Mouse (Mus musculus): Measurements from ENCODE around the gene Slc30a2. TPM values are rescaled to one million over a fixed set of nuclear protein-coding genes. Genes with fewer than 3 reads are reported as not detected.

Slc30a2 gene
- polyA plus RNA-seq, 1 experiment from 2014 or later = 0.05 TPM

Other genes starting within 250 kb of the Slc30a2 start
- 1.5 and 1.9 TPM in 2 replicates for gene Cd52, start 248.1 kb upstream of the Slc30a2 start, polyA plus RNA-seq (2015; fragmentation: Nextera tagmentation; extraction: Ambion mirVana)
- 12.8 and 15.7 TPM in 2 replicates for gene Ubxn11, start 240.6 kb upstream of the Slc30a2 start, polyA plus RNA-seq (2015; fragmentation: Nextera tagmentation; extraction: Ambion mirVana)
- 326 and 335 TPM in 2 replicates for gene Sh3bgrl3, start 214.4 kb upstream of the Slc30a2 start, polyA plus RNA-seq (2015; fragmentation: Nextera tagmentation; extraction: Ambion mirVana)
- 19.9 and 20.5 TPM in 2 replicates for gene Cep85, start 156.1 kb upstream of the Slc30a2 start, polyA plus RNA-seq (2015; fragmentation: Nextera tagmentation; extraction: Ambion mirVana)
- not detected in 2 replicates for gene Gm7534, start 140.2 kb upstream of the Slc30a2 start, polyA plus RNA-seq (2015; fragmentation: Nextera tagmentation; extraction: Ambion mirVana)
- not detected in 2 replicates for gene Catsper4, start 115.8 kb upstream of the Slc30a2 start, polyA plus RNA-seq (2015; fragmentation: Nextera tagmentation; extraction: Ambion mirVana)
- 0.08 and 0.11 TPM in 2 replicates for gene Cnksr1, start 104.8 kb upstream of the Slc30a2 start, polyA plus RNA-seq (2015; fragmentation: Nextera tagmentation; extraction: Ambion mirVana)
- gene E130218I03Rik, start 99.5 kb upstream of the Slc30a2 start, polyA plus RNA-seq (2015; fragmentation: Nextera tagmentation; extraction: Ambion mirVana) = 0.49 TPM in 1 of 2 replicates, not detected in the other
- 17.0 and 17.8 TPM in 2 replicates for gene Zfp593, start 97.6 kb upstream of the Slc30a2 start, polyA plus RNA-seq (2015; fragmentation: Nextera tagmentation; extraction: Ambion mirVana)
- not detected in 2 replicates for gene Gm30191, start 96.2 kb upstream of the Slc30a2 start, polyA plus RNA-seq (2015; fragmentation: Nextera tagmentation; extraction: Ambion mirVana)
- gene Grrp1, start 89.1 kb upstream of the Slc30a2 start, polyA plus RNA-seq (2015; fragmentation: Nextera tagmentation; extraction: Ambion mirVana) = 9.9 and 12.1 TPM in 2 replicates
- 41.0 and 42.1 TPM in 2 replicates for gene Pdik1l, start 55.3 kb upstream of the Slc30a2 start, polyA plus RNA-seq (2015; fragmentation: Nextera tagmentation; extraction: Ambion mirVana)
- gene Trim63, start 28.1 kb upstream of the Slc30a2 start, polyA plus RNA-seq (2015; fragmentation: Nextera tagmentation; extraction: Ambion mirVana) = 0.13 and 0.24 TPM in 2 replicates
- gene Extl1, start 40.7 kb downstream of the Slc30a2 start, polyA plus RNA-seq (2015; fragmentation: Nextera tagmentation; extraction: Ambion mirVana) = 0.22 and 0.34 TPM in 2 replicates
- gene Pafah2, start 53.1 kb downstream of the Slc30a2 start, polyA plus RNA-seq (2015; fragmentation: Nextera tagmentation; extraction: Ambion mirVana) = 7.7 TPM in 2 replicates
- 7,875 and 7,989 TPM in 2 replicates for gene Stmn1, start 125.1 kb downstream of the Slc30a2 start, polyA plus RNA-seq (2015; fragmentation: Nextera tagmentation; extraction: Ambion mirVana)
- 10.8 and 12.3 TPM in 2 replicates for gene Paqr7, start 153.5 kb downstream of the Slc30a2 start, polyA plus RNA-seq (2015; fragmentation: Nextera tagmentation; extraction: Ambion mirVana)
- 5.1 and 6.8 TPM in 2 replicates for gene Aunip, start 167.8 kb downstream of the Slc30a2 start, polyA plus RNA-seq (2015; fragmentation: Nextera tagmentation; extraction: Ambion mirVana)
- 157 and 161 TPM in 2 replicates for gene Mtfr1l, start 192.2 kb downstream of the Slc30a2 start, polyA plus RNA-seq (2015; fragmentation: Nextera tagmentation; extraction: Ambion mirVana)
- gene Selenon, start 209.0 kb downstream of the Slc30a2 start, polyA plus RNA-seq (2015; fragmentation: Nextera tagmentation; extraction: Ambion mirVana) = 11.8 and 27.5 TPM in 2 replicates

Measured in forebrain, embryonic 15.5 days (tissue).